Mouse (Mus musculus) liver, postnatal 0 days (tissue): ENCODE measurements at regions not wholly inside any gene's neighbourhood (a gene's known extent, or its start where the extent isn't known, plus 50 kb on each side); places are given as distances from the start of the nearest gene placed in this dataset.

Source experiments
- CTCF ChIP-seq: sonication (generic); IDR thresholded peaks from 2 replicates; pipeline ENCODE4 v1.5.1; 2016; ENCODE audit warnings: antibody characterized with exemption, low read depth
- EP300 ChIP-seq: IDR thresholded peaks from 2 replicates; pipeline ENCODE4 v1.6.1; 2016; ENCODE audit warnings: antibody characterized with exemption, low read depth, mild to moderate bottlenecking

GRCm38 (mm10) chrX:157051629-157052315, 363.3 kb downstream of the Phex start:
- TF ChIP-seq CTCF (no peak), EP300 (no peak)
